Mouse (Mus musculus) hindbrain, embryonic 12.5 days (tissue): ENCODE data around the gene Kctd10. TPM values are rescaled to one million over a fixed set of nuclear protein-coding genes. Genes with fewer than 3 reads are reported as not detected.
A peak's percentile ranks its signal among the peaks of the same experiment; 100 is the strongest.

ENCODE experiments used
- ATAC-seq: fragments of 200-750 bp; cut with Nextera tagmentation; 2 replicates; pipeline ENCODE4 v1.8.0; 2017; ENCODE audit warnings: moderate TSS enrichment; ENCODE audit not compliant: low FRiP score
- H3K27ac ChIP-seq: fragments of 300-500 bp; sonication (generic); 2 replicates; pipeline ENCODE4 v1.5.1; 2016; ENCODE audit warnings: mild to moderate bottlenecking
- H3K27me3 ChIP-seq: fragments of 300-500 bp; sonication (generic); 2 replicates; pipeline ENCODE4 v1.6.1; 2016; ENCODE audit warnings: mild to moderate bottlenecking
- H3K36me3 ChIP-seq: fragments of 300-500 bp; sonication (generic); 2 replicates; pipeline ENCODE4 v1.6.1; 2016; ENCODE audit warnings: mild to moderate bottlenecking
- H3K4me1 ChIP-seq: fragments of 300-500 bp; sonication (generic); 2 replicates; pipeline ENCODE4 v1.6.1; 2016
- H3K4me2 ChIP-seq: fragments of 300-500 bp; sonication (generic); replicated peaks from 2 replicates; pipeline ENCODE4 v1.6.1; 2016; ENCODE audit warnings: mild to moderate bottlenecking
- H3K4me3 ChIP-seq: fragments of 300-500 bp; sonication (generic); 2 replicates; pipeline ENCODE4 v1.5.1; 2016; ENCODE audit warnings: mild to moderate bottlenecking
- H3K9ac ChIP-seq: fragments of 300-500 bp; sonication (generic); 2 replicates; pipeline ENCODE4 v1.6.1; 2016; ENCODE audit warnings: mild to moderate bottlenecking, moderate library complexity
- H3K9me3 ChIP-seq: fragments of 300-500 bp; sonication (generic); replicated peaks from 2 replicates; pipeline ENCODE4 v1.6.1; 2016; ENCODE audit warnings: mild to moderate bottlenecking
- WGBS: fragments of 180-500 bp; shearing (Covaris S2); methylation state at CpG from one replicate; pipeline ENCODE4 v1.1.7; 2016; 5-methylcytosine and 5-hydroxymethylcytosine counted together
- polyA plus RNA-seq: library from polyadenylated mRNA; unstranded; fragments of >200 nt; fragmentation: Nextera tagmentation; extraction: Ambion mirVana; gene quantifications from 2 replicates; pipeline ENCODE4 v1.2.1, GENCODE M21; 2016

Kctd10 gene
- polyA plus RNA-seq, 1 experiment from 2014 or later, result 110 TPM

- Histone ChIP-seq H3K4me1 (peaks cover 7% of the 10 kb centered on the region; the same call in 1 of the 2 replicates), H3K9me3 (no peaks in the 10 kb centered on the region), H3K27ac (no peak overlapping the region), H3K9ac (no peak overlapping the region), H3K4me2 (no peak overlapping the region), H3K27me3 (no peaks in the 10 kb centered on the region), H3K36me3 (peaks cover 96% of the 10 kb centered on the region), H3K4me3 (no peak overlapping the region)
- 89% methylated on average over 23 of the region's 23 CpGs for WGBS
- no peak for ATAC-seq
These were observed 15.1 kb downstream of the Kctd10 start for GRCm38 (mm10) chr5:114365043-114365752.

- no peak for ATAC-seq
- Histone ChIP-seq H3K36me3 (peaks cover 57% of the 10 kb centered on the region), H3K4me3 (no peak overlapping the region), H3K9me3 (no peaks in the 10 kb centered on the region), H3K9ac (no peak overlapping the region), H3K4me2 (no peak overlapping the region), H3K27ac (no peak overlapping the region), H3K4me1 (peaks cover 8% of the 10 kb centered on the region; the same call in 1 of the 2 replicates), H3K27me3 (no peaks in the 10 kb centered on the region)
- 82% methylated on average over 15 of the region's 15 CpGs for WGBS
These were observed 19.3 kb downstream of the Kctd10 start for GRCm38 (mm10) chr5:114360968-114361367.

- peaks cover 43% of the 10 kb centered on the region for H3K36me3 ChIP-seq
- WGBS, result 77% methylated on average over 8 of the region's 8 CpGs
- no peak overlapping the region for H3K9ac ChIP-seq
- peaks cover 8% of the 10 kb centered on the region; the same call in 1 of the 2 replicates for H3K4me1 ChIP-seq
- H3K27ac ChIP-seq, result no peak overlapping the region
- H3K27me3 ChIP-seq, result no peaks in the 10 kb centered on the region
- H3K4me2 ChIP-seq, result no peak overlapping the region
- no peaks in the 10 kb centered on the region for H3K9me3 ChIP-seq
- no peak for ATAC-seq
- H3K4me3 ChIP-seq, result no peak overlapping the region
These were observed 20.7 kb downstream of the Kctd10 start for GRCm38 (mm10) chr5:114359586-114359985.

- no peaks in the 10 kb centered on the region for H3K9me3 ChIP-seq
- H3K4me3 ChIP-seq, result no peak overlapping the region
- peaks cover 37% of the 10 kb centered on the region for H3K36me3 ChIP-seq
- H3K4me1 ChIP-seq, result peaks cover 8% of the 10 kb centered on the region; the same call in 1 of the 2 replicates
- no peak overlapping the region for H3K4me2 ChIP-seq
- WGBS, result 72% methylated on average over 10 of the region's 10 CpGs
- no peak for ATAC-seq
- H3K9ac ChIP-seq, result no peak overlapping the region
- no peaks in the 10 kb centered on the region for H3K27me3 ChIP-seq
- H3K27ac ChIP-seq, result no peak overlapping the region
These were observed 21.5 kb downstream of the Kctd10 start for GRCm38 (mm10) chr5:114358833-114359232.

GRCm38 (mm10) chr5:114356936-114357751 is 23.2 kb downstream of the Kctd10 start:
- Histone ChIP-seq H3K4me2 (no peak overlapping the region), H3K4me1 (peaks cover 8% of the 10 kb centered on the region; the same call in 1 of the 2 replicates), H3K4me3 (no peak overlapping the region), H3K36me3 (peaks cover 20% of the 10 kb centered on the region), H3K9ac (no peak overlapping the region), H3K9me3 (no peaks in the 10 kb centered on the region), H3K27me3 (no peaks in the 10 kb centered on the region), H3K27ac (no peak overlapping the region)
- WGBS, result 57% methylated on average over 23 of the region's 23 CpGs
- ATAC-seq, result peak; percentile 29; the same call in 1 of the 2 replicates

GRCm38 (mm10) chr5:114356250-114356935 is 23.9 kb downstream of the Kctd10 start:
- Histone ChIP-seq H3K9ac (no peak overlapping the region), H3K27me3 (no peaks in the 10 kb centered on the region), H3K4me3 (no peak overlapping the region), H3K4me1 (peaks cover 8% of the 10 kb centered on the region; the same call in 1 of the 2 replicates), H3K36me3 (peaks cover 14% of the 10 kb centered on the region), H3K27ac (no peak overlapping the region), H3K4me2 (no peak overlapping the region), H3K9me3 (no peaks in the 10 kb centered on the region)
- WGBS, result 31% methylated on average over 7 of the region's 7 CpGs
- no peak for ATAC-seq

GRCm38 (mm10) chr5:114351490-114351889 is 28.8 kb downstream of the Kctd10 start:
- ATAC-seq, result no peak
- Histone ChIP-seq H3K4me2 (no peak overlapping the region), H3K9me3 (no peaks in the 10 kb centered on the region), H3K27me3 (no peaks in the 10 kb centered on the region), H3K9ac (no peak overlapping the region), H3K36me3 (no peaks in the 10 kb centered on the region), H3K27ac (no peak overlapping the region), H3K4me1 (no peaks in the 10 kb centered on the region), H3K4me3 (no peak overlapping the region)
- WGBS, result 60% methylated on average over 10 of the region's 10 CpGs

GRCm38 (mm10) chr5:114347005-114347404 is 33.3 kb downstream of the Kctd10 start:
- no peak overlapping the region for H3K4me3 ChIP-seq
- no peak overlapping the region for H3K9ac ChIP-seq
- H3K4me2 ChIP-seq, result no peak overlapping the region
- H3K27me3 ChIP-seq, result no peaks in the 10 kb centered on the region
- WGBS, result 85% methylated on average over 10 of the region's 10 CpGs
- H3K27ac ChIP-seq, result no peak overlapping the region
- no peaks in the 10 kb centered on the region for H3K36me3 ChIP-seq
- no peaks in the 10 kb centered on the region for H3K4me1 ChIP-seq
- ATAC-seq, result no peak
- no peaks in the 10 kb centered on the region for H3K9me3 ChIP-seq

GRCm38 (mm10) chr5:114345538-114345937 is 34.8 kb downstream of the Kctd10 start:
- H3K27me3 ChIP-seq, result no peaks in the 10 kb centered on the region
- WGBS, result 52% methylated on average over 3 of the region's 3 CpGs
- no peaks in the 10 kb centered on the region for H3K9me3 ChIP-seq
- H3K9ac ChIP-seq, result no peak overlapping the region
- no peak overlapping the region for H3K4me2 ChIP-seq
- no peaks in the 10 kb centered on the region for H3K4me1 ChIP-seq
- no peak for ATAC-seq
- H3K4me3 ChIP-seq, result no peak overlapping the region
- H3K27ac ChIP-seq, result no peak overlapping the region
- H3K36me3 ChIP-seq, result no peaks in the 10 kb centered on the region

- no peaks in the 10 kb centered on the region for H3K9me3 ChIP-seq
- ATAC-seq, result no peak
- no peaks in the 10 kb centered on the region for H3K36me3 ChIP-seq
- H3K9ac ChIP-seq, result no peak overlapping the region
- 88% methylated on average over 7 of the region's 7 CpGs for WGBS
- 0 out of 2 replicates have a peak, but pooled peaks cover 5% of the 10 kb centered on the region for H3K27me3 ChIP-seq
- no peak overlapping the region for H3K27ac ChIP-seq
- no peak overlapping the region for H3K4me2 ChIP-seq
- no peaks in the 10 kb centered on the region for H3K4me1 ChIP-seq
- H3K4me3 ChIP-seq, result no peak overlapping the region
These were observed 36.7 kb downstream of the Kctd10 start for GRCm38 (mm10) chr5:114343612-114344011.

GRCm38 (mm10) chr5:114342996-114343395 is 37.3 kb downstream of the Kctd10 start:
- no peak for ATAC-seq
- Histone ChIP-seq H3K27ac (no peak overlapping the region), H3K4me3 (no peak overlapping the region), H3K4me2 (no peak overlapping the region), H3K4me1 (no peaks in the 10 kb centered on the region), H3K36me3 (no peaks in the 10 kb centered on the region), H3K9ac (no peak overlapping the region), H3K9me3 (no peaks in the 10 kb centered on the region), H3K27me3 (0 out of 2 replicates have a peak, but pooled peaks cover 5% of the 10 kb centered on the region)
- 79% methylated on average over 5 of the region's 5 CpGs for WGBS
